Mouse (Mus musculus) olfactory bulb, adult 2 months (tissue): ENCODE results near the gene Zmpste24. TPM values are rescaled to one million over a fixed set of nuclear protein-coding genes. Genes with fewer than 3 reads are reported as not detected.

Experiments
- H3K27ac ChIP-seq: fragments of 200-500 bp; 2 replicates; pipeline ENCODE4 v1.5.1; 2012; ENCODE audit warnings: low read depth, low read length; ENCODE audit not compliant: insufficient read depth
- H3K4me1 ChIP-seq: fragments of 200-500 bp; 2 replicates; pipeline ENCODE4 v1.6.1; 2012; ENCODE audit warnings: low read length; ENCODE audit not compliant: control insufficient read depth, insufficient read depth
- H3K4me3 ChIP-seq: fragments of 200-500 bp; 2 replicates; pipeline ENCODE4 v1.5.1; 2012; ENCODE audit warnings: mild to moderate bottlenecking, low read depth, low read length, moderate library complexity; ENCODE audit not compliant: insufficient read depth
- CTCF ChIP-seq: fragments of 200-500 bp; IDR thresholded peaks from 2 replicates; pipeline ENCODE4 v1.5.1; 2012; ENCODE audit warnings: low read depth, mild to moderate bottlenecking, low read length, moderate library complexity; ENCODE audit not compliant: insufficient read depth
- WGBS: fragments of 180-500 bp; shearing (Covaris S2); methylation state at CpG from one replicate; pipeline ENCODE4 v1.1.7; 2018; 5-methylcytosine and 5-hydroxymethylcytosine counted together
- polyA plus RNA-seq: library from polyadenylated mRNA; stranded (reverse); fragments of >200 nt; gene quantifications from 2 replicates; pipeline ENCODE4 v1.2.4, GENCODE M21; 2012; ENCODE audit warnings: low replicate concordance; ENCODE audit not compliant: missing spikeins, insufficient read depth, insufficient read length

The Zmpste24 gene
- polyA plus RNA-seq, 1 experiment, result not detected

DNA sequence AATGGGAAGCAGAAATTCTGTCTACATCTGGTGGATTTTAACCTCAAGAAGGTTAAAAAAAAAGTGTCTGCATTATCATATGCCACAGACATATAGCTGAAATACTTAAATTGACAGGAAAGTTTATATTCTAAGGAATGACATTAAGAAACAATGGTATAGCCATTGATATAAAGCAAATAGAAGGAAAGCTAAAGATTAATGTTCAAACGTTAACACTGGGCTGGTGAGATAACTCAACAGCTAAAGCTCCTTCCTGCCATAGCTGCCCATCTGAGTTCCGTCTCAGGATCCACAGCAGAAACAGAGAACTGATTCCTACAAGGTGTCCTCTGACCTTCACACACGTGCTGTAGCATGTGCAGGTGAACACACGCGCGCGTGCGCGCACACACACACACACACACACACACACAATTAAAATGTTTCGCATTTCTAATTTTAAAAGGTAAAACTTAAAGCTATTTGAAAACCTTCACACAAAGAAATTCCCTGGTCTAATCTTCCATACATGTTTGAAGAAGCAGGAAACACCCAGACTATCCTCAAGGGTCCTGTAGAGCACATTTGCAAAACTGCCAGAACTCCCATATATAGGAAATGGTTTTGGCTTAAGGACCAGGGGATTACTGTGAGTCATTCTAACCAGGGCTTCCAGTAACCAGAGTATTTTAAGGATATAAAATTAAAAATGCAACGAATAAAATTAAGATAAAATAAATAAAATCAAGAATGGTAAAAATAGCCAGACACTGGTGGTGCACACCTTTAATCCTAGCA lies 87.1 kb downstream of the Zmpste24 start:
- Histone ChIP-seq H3K27ac (no peak overlapping the region), H3K4me3 (no peak overlapping the region), H3K4me1 (peaks cover 10% of the 10 kb centered on the region)
- 81% methylated on average over 11 of the region's 11 CpGs for WGBS
- no peak for TF ChIP-seq CTCF

Other genes starting within 250 kb of the Zmpste24 start
- not detected in 2 replicates for gene Rims3, start 243.4 kb downstream of the Zmpste24 start, polyA plus RNA-seq
- not detected in 2 replicates for gene Exo5, start 173.2 kb downstream of the Zmpste24 start, polyA plus RNA-seq
- not detected in 2 replicates for gene Zfp69, start 146.5 kb downstream of the Zmpste24 start, polyA plus RNA-seq
- gene Smap2, start 81.0 kb downstream of the Zmpste24 start, polyA plus RNA-seq, result not detected in 2 replicates
- gene Col9a2, start 58.9 kb downstream of the Zmpste24 start, polyA plus RNA-seq, result not detected in 2 replicates
- gene Tmco2, start 11.0 kb upstream of the Zmpste24 start, polyA plus RNA-seq, result not detected in 2 replicates
- gene Rlf, start 116.8 kb upstream of the Zmpste24 start, polyA plus RNA-seq, result not detected in 2 replicates
- gene Gm12888, start 226.7 kb upstream of the Zmpste24 start, polyA plus RNA-seq, result not detected in 2 replicates